Mouse (Mus musculus) 3T3-L1 (cell line): ENCODE results near the gene Slc44a5.

Experiments
- DNase-seq: peaks from one replicate; pipeline ENCODE4 v3.0.0-alpha.2; 2015; ENCODE audit warnings: low read depth, low spot score

Slc44a5 gene

GRCm38 (mm10) chr3:154298490-154298889 is 325.3 kb downstream of the Slc44a5 start:
- DNase-seq: no peak

- no peak for DNase-seq
Observed at GRCm38 (mm10) chr3:154300006-154300405, 326.8 kb downstream of the Slc44a5 start.

GRCm38 (mm10) chr3:154301102-154301501 is 327.9 kb downstream of the Slc44a5 start:
- DNase-seq: no peak

- no peak for DNase-seq
Observed at GRCm38 (mm10) chr3:154305163-154305884, 332.1 kb downstream of the Slc44a5 start.

DNA sequence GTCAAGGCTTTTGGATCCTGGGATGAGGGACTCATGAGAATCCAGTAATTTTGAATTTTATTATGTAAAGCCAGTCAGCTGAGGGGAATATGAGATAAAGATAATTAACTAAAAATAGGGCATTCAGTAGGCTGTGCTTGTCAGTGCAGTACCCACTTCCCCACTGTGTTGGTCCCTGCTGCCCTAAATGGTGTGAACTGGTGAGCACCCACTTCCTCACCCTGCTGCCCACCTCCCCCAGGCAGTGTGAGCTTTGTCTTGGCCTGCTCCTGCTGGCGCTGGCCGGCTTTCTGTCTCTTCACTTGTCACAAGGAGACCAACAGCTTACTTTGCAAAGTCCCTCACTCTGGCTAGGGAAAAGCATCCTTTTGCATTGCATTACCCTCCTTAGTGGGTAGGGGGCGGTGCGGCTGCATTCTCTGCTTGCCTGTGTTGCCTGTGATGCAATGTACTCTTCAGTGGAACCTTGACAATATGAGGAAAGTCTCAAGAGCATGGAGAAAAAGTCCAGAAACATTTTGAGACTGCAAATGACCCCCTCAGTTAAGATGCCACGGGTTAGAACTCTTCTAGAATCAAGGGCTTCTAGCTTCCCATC is 344.5 kb downstream of the Slc44a5 start:
- no peak for DNase-seq
